Mouse (Mus musculus) bone marrow macrophage, adult 2 months (primary cell): ENCODE results near the gene Aacs. TPM values are rescaled to one million over a fixed set of nuclear protein-coding genes. Genes with fewer than 3 reads are reported as not detected.

Experiments
- H3K27ac ChIP-seq: 2 replicates; pipeline ENCODE4 v1.5.1; 2012; ENCODE audit warnings: low read depth, low read length; ENCODE audit not compliant: insufficient read depth
- H3K4me1 ChIP-seq: 2 replicates; pipeline ENCODE4 v1.6.1; 2012; ENCODE audit warnings: low read length; ENCODE audit not compliant: control insufficient read depth, insufficient read depth
- H3K4me3 ChIP-seq: 2 replicates; pipeline ENCODE4 v1.5.1; 2012; ENCODE audit warnings: mild to moderate bottlenecking, low read length, moderate library complexity; ENCODE audit not compliant: insufficient read depth
- CTCF ChIP-seq: IDR thresholded peaks from 2 replicates; pipeline ENCODE4 v1.5.1; 2012; ENCODE audit warnings: low read depth, mild to moderate bottlenecking, low read length, moderate library complexity
- POLR2A ChIP-seq: IDR thresholded peaks from 2 replicates; pipeline ENCODE4 v1.6.1; 2012; ENCODE audit warnings: mild to moderate bottlenecking, low read depth, low read length, borderline replicate concordance
- polyA plus RNA-seq: library from polyadenylated mRNA; stranded (reverse); fragments of >200 nt; gene quantifications from 2 replicates; pipeline ENCODE4 v1.2.4, GENCODE M21; 2012; ENCODE audit not compliant: missing spikeins, insufficient read depth, insufficient read length

The Aacs gene
- polyA plus RNA-seq, 1 experiment: 10.3 TPM

GRCm38 (mm10) chr5:125465192-125465591, 10.4 kb upstream of the Aacs start:
- TF ChIP-seq CTCF: no peak
- TF ChIP-seq POLR2A: no peak
- peak overlapping the region; percentile 18; the same call in 1 of the 2 replicates for H3K27ac ChIP-seq
- peak overlapping the region; percentile 1; the same call in 1 of the 2 replicates for H3K4me3 ChIP-seq
- peaks cover 11% of the 10 kb centered on the region; the same call in 1 of the 2 replicates for H3K4me1 ChIP-seq

- TF ChIP-seq CTCF (no peak), POLR2A (no peak)
- Histone ChIP-seq H3K4me1 (peaks cover 11% of the 10 kb centered on the region; the same call in 1 of the 2 replicates), H3K4me3 (peak overlapping the region; percentile 50), H3K27ac (peak overlapping the region; percentile 45)
These were observed 9.9 kb upstream of the Aacs start for GRCm38 (mm10) chr5:125465701-125466106.

DNA sequence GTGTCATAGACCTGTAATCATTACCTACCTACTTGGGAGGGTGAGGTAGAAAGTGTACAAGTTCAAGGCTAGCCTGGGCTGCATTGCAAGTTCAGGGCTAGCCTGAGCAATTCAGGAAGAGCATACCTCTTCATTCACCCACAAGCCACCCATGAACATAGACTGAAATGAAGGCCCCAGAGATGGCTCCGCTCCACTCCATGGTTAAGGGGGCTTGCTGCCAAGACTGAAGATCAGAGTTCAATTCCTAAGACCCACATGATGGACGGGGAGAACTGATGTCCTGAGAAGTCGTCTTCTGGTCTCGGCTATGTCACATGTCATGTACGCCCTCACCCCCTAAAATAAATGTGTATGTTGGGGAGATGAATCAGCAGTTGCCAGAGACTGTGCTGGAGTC, 9.1 kb upstream of the Aacs start:
- peaks cover 11% of the 10 kb centered on the region; the same call in 1 of the 2 replicates for H3K4me1 ChIP-seq
- no peak overlapping the region for H3K27ac ChIP-seq
- TF ChIP-seq CTCF: no peak
- TF ChIP-seq POLR2A: no peak
- 0 out of 2 replicates have a peak overlapping the region, but pooled peaks have one; percentile 50 for H3K4me3 ChIP-seq

GRCm38 (mm10) chr5:125467261-125467660, 8.4 kb upstream of the Aacs start:
- no peak overlapping the region for H3K27ac ChIP-seq
- no peak for TF ChIP-seq POLR2A
- no peak for TF ChIP-seq CTCF
- H3K4me3 ChIP-seq: no peak overlapping the region
- peaks cover 11% of the 10 kb centered on the region; the same call in 1 of the 2 replicates for H3K4me1 ChIP-seq

DNA sequence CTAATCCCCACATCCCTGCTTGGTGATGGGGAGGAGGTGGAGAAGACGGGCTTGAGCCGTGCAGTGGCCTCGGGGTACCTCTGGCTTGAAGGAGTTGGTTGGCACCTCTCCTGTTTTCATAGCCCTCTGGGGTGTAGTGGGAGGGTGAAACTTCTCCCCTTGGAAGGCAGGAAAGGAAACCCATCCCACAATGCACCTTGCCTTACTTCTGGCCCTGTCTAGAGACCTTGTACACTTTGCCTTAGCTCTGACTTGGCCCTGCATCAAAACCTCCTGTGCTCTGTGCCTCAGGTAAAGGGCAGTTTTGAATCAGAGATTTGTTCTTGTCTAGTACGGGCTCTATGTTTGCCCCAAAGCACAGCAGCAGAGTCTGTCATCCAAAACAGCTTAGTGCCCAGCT, 4.9 kb upstream of the Aacs start:
- Histone ChIP-seq H3K27ac (no peak overlapping the region), H3K4me1 (peaks cover 9% of the 10 kb centered on the region; the same call in 1 of the 2 replicates), H3K4me3 (no peak overlapping the region)
- no peak for TF ChIP-seq POLR2A
- TF ChIP-seq CTCF: no peak

GRCm38 (mm10) chr5:125472796-125473475, 2.7 kb upstream of the Aacs start:
- Histone ChIP-seq H3K27ac (no peak overlapping the region), H3K4me3 (no peak overlapping the region), H3K4me1 (peaks cover 15% of the 10 kb centered on the region)
- no peak for TF ChIP-seq POLR2A
- no peak for TF ChIP-seq CTCF

GRCm38 (mm10) chr5:125475030-125475429, 584 bp upstream of the Aacs start:
- peak overlapping the region; percentile 68 for H3K4me3 ChIP-seq
- peaks cover 23% of the 10 kb centered on the region for H3K4me1 ChIP-seq
- TF ChIP-seq POLR2A (no peak), CTCF (no peak)
- no peak overlapping the region for H3K27ac ChIP-seq

DNA sequence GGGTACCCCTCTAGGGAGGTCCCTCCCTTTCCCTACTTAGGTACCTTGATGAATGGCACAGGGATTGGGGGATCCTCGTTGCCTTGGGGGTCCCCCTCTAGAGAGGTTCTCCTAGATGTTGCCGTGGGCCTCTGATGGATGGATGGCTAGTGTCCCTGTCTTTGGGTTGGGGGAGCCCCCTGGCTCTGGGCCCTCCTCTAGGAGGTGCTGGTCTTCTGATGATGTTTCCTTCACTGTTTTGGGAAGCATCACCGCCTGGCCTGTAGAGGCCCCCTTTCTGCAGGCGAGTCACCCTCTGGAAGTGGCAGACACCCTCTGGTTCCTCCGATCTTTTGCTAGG, 642 bp downstream of the Aacs start:
- peak overlapping the region; percentile 55 for H3K27ac ChIP-seq
- H3K4me3 ChIP-seq: peak overlapping the region; percentile 68
- TF ChIP-seq CTCF (no peak), POLR2A (no peak)
- H3K4me1 ChIP-seq: peaks cover 23% of the 10 kb centered on the region

DNA sequence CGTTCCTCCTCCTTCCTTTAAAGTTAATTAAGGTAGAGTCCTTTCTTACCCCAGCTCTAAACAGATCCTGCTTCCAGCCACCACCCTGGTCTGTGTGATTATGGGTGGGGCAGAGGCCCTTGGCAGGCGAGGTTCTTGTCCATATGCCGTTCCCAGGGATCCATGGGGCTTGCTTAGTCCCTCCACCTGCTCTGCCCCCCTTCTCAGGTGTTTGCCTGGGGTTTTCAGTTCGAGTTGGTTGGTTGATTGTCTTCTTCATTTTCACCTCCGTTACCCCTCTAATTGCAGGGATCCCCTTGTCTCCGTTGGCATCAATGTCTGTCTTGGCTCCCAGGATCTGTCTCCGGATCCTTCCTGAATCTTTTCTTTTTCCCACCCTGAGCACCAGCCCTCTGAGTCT, 1.2 kb downstream of the Aacs start:
- H3K4me3 ChIP-seq: peak overlapping the region; percentile 68
- no peak for TF ChIP-seq POLR2A
- no peak for TF ChIP-seq CTCF
- peaks cover 29% of the 10 kb centered on the region for H3K4me1 ChIP-seq
- no peak overlapping the region for H3K27ac ChIP-seq

DNA sequence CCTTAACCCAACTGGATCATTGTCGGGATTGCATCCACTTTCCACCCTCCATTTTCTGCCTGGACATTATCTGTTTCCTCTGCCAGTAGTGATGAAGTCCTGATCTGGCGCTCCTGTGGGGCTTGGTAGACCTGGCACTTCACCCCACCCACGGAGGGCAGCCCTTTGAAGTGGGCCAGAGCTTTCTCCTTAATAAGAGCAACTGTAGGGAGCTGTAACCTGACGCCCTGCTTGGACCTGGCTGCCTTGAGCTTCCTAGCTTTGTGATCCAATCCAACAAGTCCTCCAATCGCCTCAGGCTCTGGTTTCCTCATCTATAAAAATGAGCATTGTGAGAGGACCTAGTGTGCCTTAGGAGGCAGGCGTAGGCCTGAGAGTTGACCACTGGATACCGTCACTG, 1.9 kb downstream of the Aacs start:
- Histone ChIP-seq H3K27ac (no peak overlapping the region), H3K4me1 (peaks cover 35% of the 10 kb centered on the region), H3K4me3 (peak overlapping the region; percentile 68)
- TF ChIP-seq CTCF: no peak
- TF ChIP-seq POLR2A: no peak
